Mouse (Mus musculus): ENCODE measurements around the gene Zfp800. TPM values are rescaled to one million over a fixed set of nuclear protein-coding genes. Genes with fewer than 3 reads are reported as not detected.

The Zfp800 gene
- polyA plus RNA-seq, 1 experiment from 2014 or later, result 40.5 TPM

GRCm38 (mm10) chr6:28329815-28330214, 68.0 kb downstream of the Zfp800 start:
- Histone ChIP-seq H3K4me3 (no peak overlapping the region), H3K27ac (no peak overlapping the region), H3K4me1 (no peaks in the 10 kb centered on the region), H3K27me3 (replicated peaks) (no peaks in the 10 kb centered on the region), H3K4me2 (no peak overlapping the region), H3K9me3 (replicated peaks) (no peaks in the 10 kb centered on the region), H3K36me3 (no peaks in the 10 kb centered on the region), H3K9ac (no peak overlapping the region)
- 64% methylated on average over 6 of the region's 6 CpGs for WGBS (ENCODE audit: insufficient replicate concordance)
- ATAC-seq, result no peak

DNA sequence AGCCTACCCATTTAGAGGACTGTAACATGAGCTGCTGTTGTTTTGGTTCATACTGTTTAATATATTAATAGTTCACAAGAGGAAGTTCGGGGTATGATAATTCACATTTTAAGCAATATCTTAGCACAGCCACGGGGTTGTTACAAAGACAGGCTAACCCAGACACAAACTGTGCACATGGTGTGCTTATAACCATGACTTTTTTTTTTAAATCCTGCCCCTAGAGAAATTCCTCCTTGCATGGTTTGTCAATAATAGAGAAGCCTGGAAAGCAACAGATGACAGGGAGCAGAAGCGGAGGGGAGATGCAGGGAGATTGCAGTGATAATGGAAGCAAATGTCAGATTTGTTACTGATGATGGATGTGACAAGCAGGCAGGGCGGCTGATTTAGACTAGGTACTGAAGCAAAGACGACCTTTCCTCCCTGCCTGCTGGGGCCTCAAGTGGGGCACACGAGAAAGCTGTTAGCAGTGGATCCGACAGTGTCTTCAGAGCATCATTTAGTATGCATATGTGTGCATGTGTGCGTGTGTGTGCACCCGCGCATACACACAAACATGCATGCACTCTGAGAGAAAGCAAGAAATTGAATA, 68.7 kb downstream of the Zfp800 start:
- H3K27me3 ChIP-seq (replicated peaks), result no peaks in the 10 kb centered on the region
- H3K27ac ChIP-seq, result no peak overlapping the region
- H3K9me3 ChIP-seq (replicated peaks), result no peaks in the 10 kb centered on the region
- H3K36me3 ChIP-seq, result no peaks in the 10 kb centered on the region
- H3K4me2 ChIP-seq, result no peak overlapping the region
- no peak for ATAC-seq
- WGBS (ENCODE audit: insufficient replicate concordance), result 63% methylated on average over 10 of the region's 10 CpGs
- no peak overlapping the region for H3K4me3 ChIP-seq
- H3K9ac ChIP-seq, result no peak overlapping the region
- no peaks in the 10 kb centered on the region for H3K4me1 ChIP-seq

DNA sequence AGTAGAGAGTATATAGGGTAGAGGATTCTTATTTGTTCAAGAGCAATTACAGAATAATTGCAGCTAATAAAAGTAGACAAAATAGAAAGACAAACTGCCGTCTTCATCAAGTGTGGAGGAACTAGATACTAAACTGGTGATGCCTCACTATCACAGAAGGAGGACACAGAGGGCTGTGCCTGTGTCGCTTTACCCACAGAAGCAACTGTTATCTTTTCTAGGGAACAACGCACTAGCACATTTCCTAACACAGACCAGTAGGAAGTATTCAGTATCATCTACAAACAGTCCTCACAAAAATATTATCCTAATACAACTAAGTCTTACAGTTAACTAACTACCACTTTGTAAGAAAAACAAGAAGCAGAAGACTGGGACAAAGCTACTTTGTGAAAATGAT, 71.1 kb downstream of the Zfp800 start:
- ATAC-seq, result no peak
- WGBS (ENCODE audit: insufficient replicate concordance), result 47% methylated on average over 3 of the region's 3 CpGs
- no peak overlapping the region for H3K9ac ChIP-seq

GRCm38 (mm10) chr6:28322399-28322798, 75.4 kb downstream of the Zfp800 start:
- 46% methylated on average over 7 of the region's 7 CpGs for WGBS (ENCODE audit: insufficient replicate concordance)
- Histone ChIP-seq H3K36me3 (no peaks in the 10 kb centered on the region), H3K4me3 (no peak overlapping the region), H3K4me1 (no peaks in the 10 kb centered on the region), H3K9ac (no peak overlapping the region), H3K9me3 (replicated peaks) (no peaks in the 10 kb centered on the region), H3K27me3 (replicated peaks) (no peaks in the 10 kb centered on the region), H3K4me2 (no peak overlapping the region), H3K27ac (no peak overlapping the region)
- ATAC-seq, result no peak

More for the DNA sequence above, 71.1 kb downstream of the Zfp800 start:
- H3K36me3 ChIP-seq, result no peaks in the 10 kb centered on the region
- H3K27ac ChIP-seq, result no peak overlapping the region
- no peaks in the 10 kb centered on the region for H3K9me3 ChIP-seq (replicated peaks)
- no peaks in the 10 kb centered on the region for H3K4me1 ChIP-seq
- H3K27me3 ChIP-seq (replicated peaks), result no peaks in the 10 kb centered on the region
- no peak overlapping the region for H3K4me2 ChIP-seq
- no peak overlapping the region for H3K4me3 ChIP-seq

DNA sequence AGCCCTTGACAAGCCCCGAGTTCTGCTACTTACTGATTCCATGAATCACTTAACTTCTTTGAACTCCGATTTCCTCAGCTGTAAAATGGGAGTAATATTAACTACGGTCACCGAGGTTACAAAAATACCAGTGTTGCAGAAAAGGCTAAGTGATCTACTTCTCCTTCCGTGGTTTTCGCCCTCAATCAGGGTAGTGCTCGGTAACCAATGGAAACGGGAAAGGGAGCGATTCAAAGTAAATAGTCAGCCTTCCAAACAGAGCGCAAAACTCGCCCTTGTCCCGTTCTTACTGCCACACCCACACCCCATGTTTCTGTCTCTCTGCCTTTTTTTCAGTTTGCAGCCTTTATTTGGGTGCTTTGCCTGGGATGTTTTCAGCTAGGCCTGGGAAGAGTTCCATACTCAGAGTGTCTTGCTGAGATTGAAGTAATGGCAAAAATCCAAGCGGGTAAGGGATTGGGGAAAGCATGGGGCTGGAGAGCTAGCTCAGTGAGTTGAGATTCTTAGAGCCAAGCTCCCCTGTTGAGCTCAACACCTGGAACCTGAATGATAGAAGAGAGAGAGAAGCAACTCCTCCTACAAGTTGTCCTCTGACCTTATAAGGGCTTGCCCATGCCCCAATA, 78.0 kb downstream of the Zfp800 start:
- Histone ChIP-seq H3K9ac (no peak overlapping the region), H3K4me2 (no peak overlapping the region), H3K4me1 (no peaks in the 10 kb centered on the region), H3K27me3 (replicated peaks) (no peaks in the 10 kb centered on the region), H3K4me3 (no peak overlapping the region), H3K9me3 (replicated peaks) (no peaks in the 10 kb centered on the region), H3K27ac (no peak overlapping the region), H3K36me3 (no peaks in the 10 kb centered on the region)
- 53% methylated on average over 13 of the region's 13 CpGs for WGBS (ENCODE audit: insufficient replicate concordance)
- ATAC-seq, result no peak

GRCm38 (mm10) chr6:28318820-28319573, 78.8 kb downstream of the Zfp800 start:
- H3K36me3 ChIP-seq, result no peaks in the 10 kb centered on the region
- H3K27ac ChIP-seq, result no peak overlapping the region
- H3K9ac ChIP-seq, result no peak overlapping the region
- WGBS (ENCODE audit: insufficient replicate concordance), result 74% methylated on average over 13 of the region's 13 CpGs
- H3K4me3 ChIP-seq, result no peak overlapping the region
- H3K27me3 ChIP-seq (replicated peaks), result no peaks in the 10 kb centered on the region
- no peak overlapping the region for H3K4me2 ChIP-seq
- H3K9me3 ChIP-seq (replicated peaks), result no peaks in the 10 kb centered on the region
- no peak for ATAC-seq
- no peaks in the 10 kb centered on the region for H3K4me1 ChIP-seq

DNA sequence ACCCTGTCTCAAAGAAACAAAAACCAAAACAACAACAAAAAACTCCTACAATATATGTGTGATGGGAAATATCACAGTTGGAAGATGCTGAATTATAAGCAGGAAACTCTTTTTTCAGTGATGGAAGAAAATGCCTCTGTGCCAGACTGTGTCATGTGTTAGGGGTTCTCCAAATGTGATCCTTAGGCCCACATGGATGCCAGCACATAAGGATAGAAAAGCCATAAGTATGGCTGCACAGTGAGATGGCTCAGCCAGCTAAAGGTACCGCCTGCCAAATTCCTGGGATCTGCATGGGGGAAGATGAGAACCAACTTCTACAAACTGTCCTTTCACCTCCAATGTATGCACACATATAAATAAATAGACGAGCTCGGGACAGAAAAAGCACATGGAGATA, 82.6 kb downstream of the Zfp800 start:
- no peak for ATAC-seq
- WGBS (ENCODE audit: insufficient replicate concordance), result 73% methylated on average over 3 of the region's 3 CpGs
- no peak overlapping the region for H3K4me3 ChIP-seq

DNA sequence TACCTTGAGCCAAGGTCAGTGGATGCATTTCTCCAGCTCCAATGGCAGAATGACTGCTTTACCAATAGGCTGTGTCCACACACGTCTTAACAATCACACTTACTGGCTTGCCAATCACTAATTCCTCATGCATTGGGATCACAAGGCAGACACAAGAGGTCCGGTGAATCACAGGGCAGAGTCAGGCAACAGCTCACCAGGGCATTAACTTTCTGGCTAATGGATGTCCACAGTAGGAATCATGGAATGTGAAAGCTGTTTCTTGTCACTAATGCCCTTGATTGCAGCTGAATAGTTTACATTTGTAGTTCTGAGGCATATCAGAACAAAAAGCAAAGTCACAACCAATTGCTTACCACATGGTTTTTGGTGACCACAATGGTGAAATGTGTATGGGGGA, 85.7 kb downstream of the Zfp800 start:
- ATAC-seq, result no peak
- Histone ChIP-seq H3K4me2 (no peak overlapping the region), H3K27ac (no peak overlapping the region), H3K9ac (no peak overlapping the region), H3K27me3 (replicated peaks) (no peaks in the 10 kb centered on the region), H3K9me3 (replicated peaks) (no peaks in the 10 kb centered on the region), H3K4me1 (no peaks in the 10 kb centered on the region), H3K4me3 (no peak overlapping the region), H3K36me3 (no peaks in the 10 kb centered on the region)
- WGBS (ENCODE audit: insufficient replicate concordance), result 58% methylated on average over 2 of the region's 2 CpGs

More for the DNA sequence above, 82.6 kb downstream of the Zfp800 start:
- no peak overlapping the region for H3K27ac ChIP-seq
- H3K9ac ChIP-seq, result no peak overlapping the region
- H3K9me3 ChIP-seq (replicated peaks), result no peaks in the 10 kb centered on the region
- no peaks in the 10 kb centered on the region for H3K4me1 ChIP-seq
- no peak overlapping the region for H3K4me2 ChIP-seq
- H3K27me3 ChIP-seq (replicated peaks), result no peaks in the 10 kb centered on the region
- H3K36me3 ChIP-seq, result no peaks in the 10 kb centered on the region

GRCm38 (mm10) chr6:28309692-28310091, 88.1 kb downstream of the Zfp800 start:
- ATAC-seq, result no peak
- no peaks in the 10 kb centered on the region for H3K36me3 ChIP-seq
- H3K9me3 ChIP-seq (replicated peaks), result no peaks in the 10 kb centered on the region
- no peak overlapping the region for H3K9ac ChIP-seq
- no peak overlapping the region for H3K27ac ChIP-seq
- no peaks in the 10 kb centered on the region for H3K4me1 ChIP-seq
- no peaks in the 10 kb centered on the region for H3K27me3 ChIP-seq (replicated peaks)
- H3K4me3 ChIP-seq, result no peak overlapping the region
- H3K4me2 ChIP-seq, result no peak overlapping the region

DNA sequence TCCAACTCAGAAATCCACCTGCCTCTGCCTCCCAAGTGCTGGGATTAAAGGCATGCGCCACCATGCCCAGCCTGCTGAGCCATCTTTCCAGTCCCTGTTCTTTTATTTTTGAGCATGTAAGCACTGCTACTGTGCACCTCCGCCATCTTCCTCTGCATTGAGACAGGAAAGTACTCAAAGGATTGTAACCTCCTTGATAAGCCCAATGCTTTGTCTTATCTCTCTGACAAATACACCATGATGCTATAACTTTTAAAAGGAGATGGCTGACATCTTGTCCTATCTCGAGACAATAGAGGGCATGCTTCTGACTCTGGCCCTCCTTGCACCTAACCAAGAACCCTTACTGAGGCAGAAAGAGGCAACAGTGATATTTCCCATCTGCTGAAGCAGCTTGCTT, 88.9 kb downstream of the Zfp800 start:
- Histone ChIP-seq H3K4me1 (no peaks in the 10 kb centered on the region), H3K4me3 (no peak overlapping the region), H3K9me3 (replicated peaks) (no peaks in the 10 kb centered on the region), H3K4me2 (no peak overlapping the region), H3K36me3 (no peaks in the 10 kb centered on the region), H3K9ac (no peak overlapping the region), H3K27me3 (replicated peaks) (no peaks in the 10 kb centered on the region), H3K27ac (no peak overlapping the region)
- 58% methylated on average over 3 of the region's 3 CpGs for WGBS (ENCODE audit: insufficient replicate concordance)
- ATAC-seq, result no peak

GRCm38 (mm10) chr6:28306702-28307101, 91.1 kb downstream of the Zfp800 start:
- H3K9ac ChIP-seq, result no peak overlapping the region
- H3K4me3 ChIP-seq, result no peak overlapping the region
- no peak for ATAC-seq
- no peak overlapping the region for H3K27ac ChIP-seq
- H3K36me3 ChIP-seq, result no peaks in the 10 kb centered on the region
- H3K4me1 ChIP-seq, result no peaks in the 10 kb centered on the region
- H3K4me2 ChIP-seq, result no peak overlapping the region
- no peaks in the 10 kb centered on the region for H3K9me3 ChIP-seq (replicated peaks)
- 46% methylated on average over 2 of the region's 2 CpGs for WGBS (ENCODE audit: insufficient replicate concordance)
- H3K27me3 ChIP-seq (replicated peaks), result no peaks in the 10 kb centered on the region

DNA sequence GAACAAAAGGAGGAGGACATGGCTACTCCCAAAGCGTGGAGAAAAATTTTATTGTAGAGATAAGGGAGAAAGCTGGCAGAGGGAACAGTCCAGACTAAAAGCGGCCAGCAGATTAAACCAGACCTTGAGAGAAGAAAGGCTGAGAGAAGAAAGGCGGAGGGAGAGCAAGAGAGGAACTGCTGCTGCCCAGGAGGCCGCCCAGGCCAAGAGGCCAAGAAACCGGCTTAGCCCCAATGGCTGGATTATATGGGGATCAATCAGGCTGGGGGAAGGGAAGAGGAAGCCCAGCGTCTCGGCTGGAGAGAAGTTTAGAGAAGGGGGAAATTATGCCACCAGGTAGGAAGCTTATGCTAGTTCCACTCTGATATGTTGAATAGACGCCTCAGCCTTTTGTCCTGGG, 101.5 kb downstream of the Zfp800 start:
- Histone ChIP-seq H3K4me3 (no peak overlapping the region), H3K27ac (no peak overlapping the region), H3K27me3 (replicated peaks) (peaks cover 21% of the 10 kb centered on the region), H3K4me2 (no peak overlapping the region), H3K4me1 (no peaks in the 10 kb centered on the region), H3K36me3 (no peaks in the 10 kb centered on the region), H3K9me3 (replicated peaks) (no peaks in the 10 kb centered on the region), H3K9ac (no peak overlapping the region)
- WGBS (ENCODE audit: insufficient replicate concordance), result 13% methylated on average over 8 of the region's 8 CpGs
- no peak for ATAC-seq

Measured in liver, embryonic 12.5 days (tissue).